Mouse (Mus musculus) left cerebral cortex, postnatal 10 days (tissue): ENCODE results near the gene BC049352. TPM values are rescaled to one million over a fixed set of nuclear protein-coding genes. Genes with fewer than 3 reads are reported as not detected.

Experiments
- DNase-seq, 2 experiments: peaks; one replicate each; pipeline ENCODE4 v3.0.0; 2021 to 2022; ENCODE audit warnings: low spot score in 2 of 2, mixed read lengths in 1 of 2; ENCODE audit errors: extremely low spot score in 1 of 2
- intact Hi-C: fragments of 180-260 bp; cut with DNase I; formaldehyde crosslinking; loops from one replicate; pipeline ENCODE4 v1.15.1; 2025
- total RNA-seq, 2 experiments: library from RNA; stranded (reverse); gene quantifications; 2 replicates each; pipeline ENCODE4 v1.2.3; 2021

Gene BC049352
- under 1 TPM in 1 of 2 experiments, not detected in 1; 0.32 TPM for total RNA-seq

DNA sequence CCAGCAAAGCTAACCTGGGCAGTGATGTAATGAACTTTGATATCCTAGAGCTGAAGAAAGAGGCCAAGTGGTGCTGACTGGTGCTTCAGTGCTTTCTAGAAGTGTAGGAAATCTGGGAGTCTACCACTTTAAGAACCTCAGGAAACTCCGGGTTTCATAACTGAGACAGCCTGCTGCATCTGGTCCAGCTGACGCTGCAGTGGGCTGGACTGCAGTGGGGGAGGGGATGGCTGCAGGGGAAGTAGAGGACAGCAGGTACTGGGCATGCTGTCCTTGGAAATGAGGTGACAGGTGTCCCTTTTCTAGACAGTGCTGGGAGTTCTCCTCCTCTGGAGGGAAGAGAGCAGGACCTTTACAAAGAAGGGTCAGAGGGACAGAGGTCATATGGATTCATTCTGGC lies at the start of gene BC049352:
BC049352 (plus strand) TSS at position 238 of the 400 bp plus-strand sequence.
- no peak for DNase-seq
- intact Hi-C loops = no loop called here

DNA sequence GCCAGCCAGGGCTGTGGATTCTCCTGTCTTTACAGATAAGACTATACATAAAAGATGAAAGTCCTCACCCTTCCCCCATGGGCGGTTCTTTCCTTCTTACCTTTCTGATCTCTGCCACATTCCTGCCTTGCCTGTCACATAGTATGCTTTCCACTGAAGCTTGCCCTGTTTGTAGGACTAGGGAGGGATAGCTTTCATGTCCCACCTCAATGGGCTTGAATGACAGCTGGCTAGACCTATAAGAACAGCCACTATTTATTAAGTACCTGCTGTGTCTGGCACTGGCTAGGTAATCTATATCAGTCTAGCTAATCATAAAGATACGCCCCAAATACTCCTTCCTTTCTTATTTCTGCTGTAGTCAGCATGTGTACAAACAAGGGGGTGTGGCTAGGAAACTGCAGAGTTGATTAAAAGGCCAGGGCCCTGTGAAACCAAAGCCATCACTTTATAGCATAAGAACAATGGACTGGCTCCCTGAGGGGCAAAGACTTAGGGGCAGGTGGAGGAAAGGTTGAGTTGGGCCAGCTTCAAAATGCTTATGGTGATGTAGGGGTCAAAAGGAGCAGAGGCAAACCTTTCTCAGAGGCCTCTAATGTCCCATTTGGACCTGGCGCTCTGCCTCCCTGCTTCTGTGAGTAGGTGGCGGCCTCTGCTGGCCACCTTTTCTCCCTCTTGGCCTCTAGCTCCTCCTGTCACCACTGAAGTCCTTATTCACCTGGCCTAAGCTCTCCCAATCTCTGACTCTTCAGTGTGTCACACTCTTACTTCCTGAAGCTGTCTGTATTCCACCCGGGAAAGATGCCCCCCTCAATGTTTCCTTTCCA lies 48.1 kb upstream of the BC049352 start:
- intact Hi-C loops = loop anchor here (5.0 kb wide), 1 partner anchor 111 kb away; no protein-coding TSS in a partner anchor
- peak in 1 of 2 experiments; percentile 66 for DNase-seq

DNA sequence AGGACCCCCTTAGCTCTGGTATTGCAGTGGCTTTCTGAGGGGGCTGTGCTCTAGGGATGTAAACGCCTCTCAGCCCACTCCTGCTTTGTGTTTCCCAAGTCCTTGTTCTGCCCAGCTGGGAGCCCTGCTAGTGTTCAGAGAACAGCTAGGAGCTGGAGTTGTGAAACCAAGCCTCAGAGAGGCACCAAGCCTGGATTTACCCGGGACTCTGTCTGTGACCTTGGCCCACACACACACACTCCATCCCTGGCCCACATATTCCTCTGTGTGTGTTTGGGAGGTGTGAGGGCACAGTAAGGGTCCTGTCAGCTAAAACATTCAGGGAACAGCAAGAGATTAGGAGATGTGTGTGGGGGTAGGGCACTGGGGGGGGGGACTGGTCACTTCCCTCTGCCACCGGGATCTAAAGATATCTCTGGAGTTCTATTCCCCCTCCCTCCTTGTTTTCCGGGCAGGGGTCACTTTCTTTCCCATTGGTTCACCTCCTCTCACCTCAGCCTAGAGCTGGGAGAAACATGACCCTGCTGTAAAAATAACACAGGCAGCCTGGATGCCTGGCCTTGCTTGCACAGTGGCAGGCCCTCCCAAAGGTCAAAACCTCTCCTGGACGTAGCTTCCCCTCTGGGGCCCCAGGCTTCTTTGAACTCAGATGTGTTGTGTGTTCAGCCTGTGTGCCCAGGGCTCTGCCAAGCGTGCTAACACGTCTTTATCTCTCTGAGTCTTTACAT lies 45.2 kb upstream of the BC049352 start:
- no peak for DNase-seq
- intact Hi-C loops = no loop called here

DNA sequence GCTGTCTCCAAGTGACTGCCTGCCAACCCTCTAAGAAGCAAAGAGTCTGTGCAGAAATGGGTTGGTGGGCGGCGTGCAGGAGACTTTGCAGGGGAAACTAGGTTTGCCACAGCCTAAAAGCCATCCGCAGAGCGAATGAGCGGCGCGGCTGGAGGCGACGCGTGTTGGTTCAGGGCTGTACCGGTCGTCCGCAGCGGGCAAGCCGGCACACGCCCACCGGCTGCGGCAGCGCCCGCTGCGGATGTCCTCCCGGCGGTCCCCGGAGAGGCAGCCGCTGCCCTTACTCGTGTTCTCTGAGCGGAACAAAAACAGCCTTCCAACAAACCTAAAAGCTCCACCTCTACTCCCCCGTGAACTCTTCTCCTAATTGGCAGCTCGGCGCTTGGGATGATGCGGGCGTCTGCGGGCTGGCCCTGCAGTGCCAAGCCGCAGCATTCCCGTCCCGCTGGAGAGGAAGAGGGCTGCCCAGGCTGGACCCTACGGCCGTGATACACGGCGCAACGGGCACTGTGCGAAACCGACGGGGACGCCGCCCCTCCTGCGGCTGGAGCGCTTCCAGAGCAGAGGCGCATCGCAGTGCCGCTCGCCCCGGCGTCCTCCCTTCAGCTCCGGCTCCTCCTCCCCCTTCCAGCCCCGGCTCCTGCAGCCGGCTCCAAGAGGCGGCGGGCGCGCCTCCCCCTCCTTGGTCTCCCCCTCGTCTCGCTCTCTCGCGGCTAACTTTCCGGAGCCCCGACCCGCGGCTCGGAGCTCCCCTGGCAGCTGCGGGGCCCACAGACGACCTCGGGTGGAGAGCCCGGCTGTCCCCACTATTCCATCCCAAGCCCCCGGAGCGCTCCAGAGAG lies 43.4 kb upstream of the BC049352 start, which contains the start of gene Scn4b:
Scn4b (plus strand) TSS at position 205 of the 842 bp plus-strand sequence.
- intact Hi-C loops = no loop called here

DNA sequence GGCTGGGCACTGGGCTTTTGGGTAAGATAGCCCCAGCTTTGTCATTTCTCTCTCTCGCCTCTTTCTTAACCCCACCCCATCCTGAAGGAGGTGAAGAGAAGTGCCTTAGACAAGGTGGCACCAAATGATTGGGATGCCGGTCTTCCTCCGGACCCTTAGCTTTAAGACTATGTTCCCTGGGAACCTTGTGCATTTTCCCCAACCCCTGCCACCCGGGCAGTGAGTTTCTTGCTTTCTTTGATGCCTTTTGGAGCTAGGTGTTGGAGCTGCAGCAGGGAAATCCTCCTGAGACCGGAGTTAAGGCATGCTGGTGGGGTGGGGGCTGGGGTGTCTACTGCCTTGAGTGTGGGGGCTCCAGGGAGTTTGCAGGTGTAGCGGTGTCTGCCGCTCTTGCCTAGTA lies 42.7 kb upstream of the BC049352 start:
- no peak for DNase-seq
- intact Hi-C loops = no loop called here

More for the DNA sequence above, 43.4 kb upstream of the BC049352 start, which contains the start of gene Scn4b:
- peak in 1 of 2 experiments; percentile 68 for DNase-seq

DNA sequence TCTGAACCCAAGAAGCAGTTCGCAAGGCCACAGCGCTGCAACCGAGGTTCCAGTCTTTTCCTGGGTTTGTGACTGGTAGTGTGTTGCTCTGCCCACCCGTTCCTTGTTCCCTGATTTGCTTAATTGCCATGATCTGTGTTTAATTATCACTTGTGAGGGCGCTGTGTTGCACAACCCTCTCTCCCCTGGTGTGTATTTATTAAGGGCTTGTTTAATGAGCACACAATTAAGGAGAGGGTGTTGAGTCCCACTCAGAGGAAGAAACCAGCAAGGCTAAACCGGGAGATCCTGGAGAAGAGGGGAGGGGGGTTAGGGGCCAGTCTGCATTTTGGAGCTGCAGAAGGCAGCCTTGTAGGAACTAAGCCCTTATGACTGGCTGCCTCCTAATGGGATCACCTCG lies 40.9 kb upstream of the BC049352 start:
- no peak for DNase-seq
- intact Hi-C loops = no loop called here

DNA sequence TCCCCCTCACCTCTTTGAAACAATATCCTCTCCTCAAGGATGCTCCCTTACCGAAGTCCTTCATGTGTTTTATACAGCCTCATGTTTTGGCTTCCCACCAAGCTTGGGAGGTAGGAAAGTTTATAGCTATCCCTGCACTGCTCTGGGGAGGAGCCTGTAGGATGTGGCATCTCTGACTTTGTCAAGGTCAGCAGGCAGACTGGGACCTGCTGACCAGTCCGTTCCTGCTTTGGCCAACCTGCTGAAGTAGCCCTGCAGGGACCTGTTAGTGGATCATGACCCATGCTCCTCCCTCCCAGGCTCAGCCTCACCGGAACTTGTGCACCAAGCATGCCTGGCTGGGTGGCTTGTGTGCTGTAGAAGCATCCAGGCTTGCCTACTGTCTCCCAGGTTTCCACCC lies 39.1 kb upstream of the BC049352 start:
- intact Hi-C loops = no loop called here

DNA sequence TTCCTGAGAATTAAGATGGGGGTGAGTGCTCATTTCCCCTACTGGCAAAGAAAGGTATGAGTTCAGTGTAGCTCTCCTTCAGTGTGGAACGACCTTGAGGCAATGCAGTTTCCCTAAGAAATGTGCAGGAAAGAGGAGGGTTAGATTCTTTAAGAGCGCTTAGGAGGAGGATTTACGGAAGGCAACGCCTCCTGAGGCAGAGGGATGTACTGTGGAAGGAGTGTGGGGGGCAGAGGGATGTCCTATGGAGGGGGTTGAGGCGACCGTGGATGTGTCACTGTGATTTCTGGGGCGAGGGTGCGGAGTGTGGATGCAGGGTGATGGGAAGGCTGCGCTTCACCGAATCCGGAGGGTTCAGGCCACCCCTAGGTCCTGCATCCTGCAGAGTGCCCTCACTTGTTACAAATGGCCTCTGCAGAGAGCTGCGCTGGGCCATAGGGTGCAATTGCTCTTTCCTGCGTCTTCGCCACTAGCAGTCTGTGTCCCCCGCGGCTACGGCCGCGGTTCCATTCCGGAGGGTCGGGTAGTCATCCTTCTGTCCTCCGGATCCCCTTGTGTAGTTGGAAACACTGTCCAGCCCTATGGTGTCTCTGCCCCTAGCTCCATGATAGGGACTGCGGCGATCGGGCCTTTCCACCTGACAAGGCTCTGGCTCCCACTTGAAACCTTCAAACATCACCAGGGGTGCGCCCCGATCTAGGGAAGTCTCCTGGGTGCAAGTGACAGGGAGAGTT lies 36.1 kb upstream of the BC049352 start:
- DNase-seq = peak in 1 of 2 experiments; percentile 40

More for the DNA sequence above, 39.1 kb upstream of the BC049352 start:
- DNase-seq = no peak

DNA sequence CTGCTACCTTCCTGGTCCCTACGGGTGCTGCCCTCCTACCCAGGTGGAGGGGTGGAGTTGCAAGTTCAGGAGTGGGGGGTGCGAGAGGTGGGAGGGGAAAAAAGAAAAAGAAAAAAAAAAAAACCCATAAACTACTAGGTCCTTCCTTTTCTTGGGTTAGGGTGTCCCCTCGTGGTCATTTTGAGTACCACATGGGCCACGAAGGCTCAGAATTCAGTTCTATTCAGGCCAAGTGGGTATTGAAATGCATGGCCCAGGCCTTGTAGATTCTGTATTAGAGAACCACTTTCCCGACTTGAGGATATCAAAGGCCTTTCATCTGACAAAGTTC lies 35.6 kb upstream of the BC049352 start:
- DNase-seq = peak; percentile 69 to 73
- intact Hi-C loops = loop anchor here (5.0 kb wide), 2 partner anchors 124 to 179 kb away; partner anchors contain the start of gene Ube4a

More for the DNA sequence above, 36.1 kb upstream of the BC049352 start:
- intact Hi-C loops = loop anchor here (5.0 kb wide), 2 partner anchors 123 to 178 kb away; partner anchors contain the start of gene Ube4a

DNA sequence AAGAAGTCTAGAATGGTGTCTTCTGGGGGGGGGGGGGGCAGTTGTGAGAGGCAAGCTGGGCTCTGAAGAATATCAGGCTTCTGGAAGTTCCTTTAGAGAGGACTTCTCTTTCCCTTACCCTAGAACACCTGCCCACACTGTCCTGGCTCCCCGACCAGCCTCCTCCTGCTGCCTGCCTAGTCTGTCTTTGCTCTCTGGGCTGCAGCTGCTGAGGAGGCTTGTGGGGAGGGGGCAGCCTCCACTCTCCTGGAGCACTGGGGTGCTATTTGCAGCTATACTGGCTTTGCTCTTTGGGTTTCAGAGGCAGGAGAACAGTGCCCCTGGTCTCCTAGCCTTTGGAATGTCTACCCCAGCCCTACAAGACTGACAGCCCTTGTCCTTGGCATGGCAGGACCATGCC lies 30.9 kb upstream of the BC049352 start:
- DNase-seq = no peak
- intact Hi-C loops = no loop called here

DNA sequence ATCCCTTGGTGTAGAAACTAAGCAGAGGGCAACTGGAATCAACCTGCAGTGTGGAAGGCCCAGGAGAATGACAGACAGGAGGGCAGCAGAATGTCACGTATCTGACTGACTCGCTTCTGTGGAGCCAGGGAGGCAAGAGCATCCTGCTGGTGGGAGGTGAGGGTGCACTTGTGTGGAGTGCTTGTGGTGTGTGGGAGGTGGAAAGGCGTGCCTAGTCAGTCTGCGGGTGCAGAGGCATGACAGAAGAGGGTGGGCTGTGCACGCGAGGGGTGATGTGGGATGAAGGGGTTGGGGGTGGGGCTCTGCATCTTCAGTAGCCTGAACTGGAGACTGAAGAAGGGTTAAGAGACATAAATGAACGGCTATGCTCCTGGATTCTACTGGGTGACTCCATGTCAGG lies 28.4 kb upstream of the BC049352 start:
- no peak for DNase-seq
- intact Hi-C loops = no loop called here

DNA sequence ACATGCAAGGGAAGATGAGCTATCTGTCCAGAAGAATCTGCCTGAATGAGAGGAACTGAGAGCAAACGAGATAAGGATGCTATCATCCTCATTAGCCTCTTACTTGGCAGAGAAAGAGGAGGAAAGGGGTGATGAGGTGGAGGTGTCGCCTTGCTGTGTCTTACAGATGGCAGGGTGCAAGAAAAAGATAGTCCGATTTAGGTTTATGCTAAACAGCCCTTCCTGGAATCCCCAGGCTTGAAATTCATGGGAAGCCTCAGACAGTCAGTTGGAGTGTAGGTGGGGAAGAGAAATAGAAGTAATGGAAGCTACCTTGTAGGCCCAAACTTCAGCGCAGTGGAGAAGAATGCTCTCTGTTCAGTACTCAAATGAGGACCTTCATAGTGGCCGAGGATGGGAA lies 13.9 kb upstream of the BC049352 start:
- intact Hi-C loops = no loop called here
- no peak for DNase-seq

DNA sequence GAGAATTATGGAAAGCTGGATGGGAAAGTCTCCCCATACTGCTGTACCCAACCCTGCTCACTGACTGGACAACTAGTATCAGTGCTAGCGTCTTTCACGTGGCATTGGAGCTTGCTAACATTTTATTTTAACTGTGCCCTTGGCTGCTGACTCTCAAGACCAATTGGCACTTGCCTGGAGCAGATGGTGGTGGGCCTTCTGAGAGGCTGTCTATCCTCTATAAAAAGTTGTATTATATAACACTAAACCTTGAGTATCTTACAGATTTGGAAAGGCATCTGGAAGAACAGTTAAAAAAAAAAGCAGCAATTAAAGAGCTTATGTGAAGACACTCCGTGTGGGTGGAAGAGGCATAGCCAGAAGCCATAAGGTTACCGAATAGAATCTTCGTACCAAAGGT lies 11.7 kb upstream of the BC049352 start:
- DNase-seq = no peak
- intact Hi-C loops = no loop called here

DNA sequence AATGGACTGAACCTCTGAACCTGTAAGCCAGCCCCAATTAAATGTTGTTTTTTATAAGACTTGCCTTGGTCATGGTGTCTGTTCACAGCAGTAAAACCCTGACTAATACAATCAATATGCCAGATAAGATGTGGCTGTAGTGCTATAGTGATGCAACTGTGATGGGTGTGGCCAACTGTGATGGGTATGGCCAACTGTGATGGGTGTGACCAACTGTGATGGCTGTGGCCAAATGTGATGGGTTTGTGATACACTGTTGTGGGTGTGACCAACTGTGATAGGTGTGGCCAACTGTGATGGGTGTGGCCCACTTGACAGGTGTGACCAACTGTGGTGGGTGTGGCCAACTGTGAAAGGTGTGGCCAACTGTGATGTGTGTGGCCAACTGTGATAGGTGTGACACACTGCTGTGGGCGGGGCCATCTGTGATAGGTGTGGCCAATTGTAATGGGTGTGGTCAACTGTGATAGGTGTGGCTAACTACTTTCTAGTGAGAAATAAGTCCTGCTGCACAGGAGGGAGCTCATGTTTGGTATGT lies 10.7 kb upstream of the BC049352 start:
- DNase-seq = no peak
- intact Hi-C loops = no loop called here

DNA sequence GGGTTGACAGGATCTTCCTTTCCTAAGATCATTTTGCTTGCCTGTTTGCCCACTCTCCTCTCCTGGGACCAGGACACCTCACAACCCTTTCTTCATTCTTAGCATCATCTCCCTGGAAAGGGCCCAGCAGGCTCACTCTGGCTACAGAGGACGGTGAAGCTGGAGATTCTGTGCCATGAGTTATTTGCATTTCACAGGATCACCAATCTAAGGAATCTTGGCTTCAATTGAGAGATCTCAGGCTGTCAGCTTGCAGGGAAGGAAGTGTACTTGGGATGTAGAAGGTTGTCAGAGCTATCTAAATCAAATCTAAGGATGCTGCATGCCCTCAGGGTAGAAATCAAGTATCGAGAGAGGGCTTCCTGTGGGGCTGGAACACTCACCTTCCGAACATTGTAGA lies 8.3 kb upstream of the BC049352 start:
- DNase-seq = no peak
- intact Hi-C loops = no loop called here

DNA sequence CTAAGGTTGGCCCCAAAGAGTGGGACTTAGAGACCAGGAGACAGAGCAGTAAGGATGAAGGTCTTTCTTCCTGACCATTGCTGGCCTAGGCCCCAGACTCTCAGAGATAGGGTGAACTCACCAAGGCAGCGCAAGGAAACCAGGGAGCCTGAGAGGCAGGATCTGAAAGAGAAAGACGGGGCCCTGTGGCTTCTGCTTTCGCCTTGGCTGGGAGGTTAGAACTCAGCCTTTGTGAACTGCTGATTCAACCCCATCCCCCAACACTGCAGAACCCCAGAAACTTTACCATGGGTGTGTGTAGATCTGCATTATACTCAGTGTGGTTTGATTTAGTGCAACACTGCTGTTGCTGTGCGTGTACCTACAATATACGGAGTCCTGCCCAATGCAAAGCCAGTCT lies 2.5 kb upstream of the BC049352 start:
- intact Hi-C loops = no loop called here
- DNase-seq = no peak

DNA sequence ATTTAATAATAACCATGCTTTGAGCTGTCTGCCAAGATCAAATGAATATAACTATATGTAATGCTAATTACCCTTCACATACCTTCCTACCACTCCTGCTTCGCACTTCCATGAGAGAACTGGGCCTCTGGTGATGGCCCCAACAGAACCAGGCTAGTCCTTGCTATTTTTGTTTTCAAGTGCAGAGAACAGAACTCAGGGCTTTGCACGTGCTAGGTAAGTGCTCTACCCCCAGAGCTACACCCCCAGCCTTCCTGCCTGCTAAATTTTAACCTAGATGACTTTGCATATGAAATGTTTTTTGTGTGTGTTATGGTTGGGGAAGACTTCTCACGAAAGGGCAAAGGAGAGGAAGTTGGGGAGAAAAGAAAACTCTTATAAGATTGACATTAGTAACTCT lies 714 bp downstream of the BC049352 start:
- intact Hi-C loops = no loop called here
- DNase-seq = no peak

DNA sequence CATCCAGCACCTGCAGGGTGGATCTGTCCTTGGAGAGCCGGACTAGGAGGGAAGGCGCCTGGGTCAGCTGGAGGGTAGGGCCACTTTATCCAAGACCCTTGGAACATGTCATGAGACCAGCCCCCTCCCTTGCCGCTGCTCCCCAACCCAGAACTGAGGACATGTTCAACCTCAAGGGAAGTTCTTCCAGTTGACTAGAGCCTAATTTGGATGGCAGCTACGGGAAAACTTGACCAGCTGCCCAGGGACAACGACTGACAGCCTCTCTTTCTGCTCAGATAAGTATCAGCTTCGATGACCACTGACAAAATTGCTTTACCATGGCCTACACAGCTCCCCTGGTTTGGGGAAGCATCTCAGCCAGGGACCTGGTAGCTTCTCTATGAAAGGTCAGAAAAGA lies 1.5 kb downstream of the BC049352 start:
- intact Hi-C loops = no loop called here
- DNase-seq = no peak
